ENCODE assay signal across 8 mouse cellular contexts in genomic region chr12:112588426-112589256, GRCm38 (mm10). TPM values are rescaled to one million over a fixed set of nuclear protein-coding genes. Genes with fewer than 3 reads are reported as not detected.
DNase-seq lines count a peak whose midpoint lies in the region; ATAC-seq lines count a peak whose summit lies in the region.

TSS of gene Inf2 (plus strand) at chr12:112588784.

- H3K27ac ChIP-seq in forebrain, embryonic 13.5 days: no peak within 1 kb of the TSS
- H3K27ac ChIP-seq in heart, embryonic 16.5 days (ENCODE audit: low read length): no peak within 1 kb of the TSS
- H3K27ac ChIP-seq in liver, embryonic 12.5 days: peak within 1 kb of the TSS; percentile 69
- no peak within 1 kb of the TSS; the same call in 1 of the 2 replicates for H3K27ac ChIP-seq in stomach, embryonic 14.5 days (ENCODE audit: low read length)

- peak; percentile 83 for DNase-seq in brain, adult 2 months (ENCODE audit: low read depth, low spot score)
- peak; percentile 79 to 90 for DNase-seq in kidney, postnatal 25 days
- DNase-seq in naive thymus-derived CD4-positive, alpha-beta T cell, adult 2 months (ENCODE audit: low read depth): peak; percentile 74

- H3K27me3 ChIP-seq in forebrain, embryonic 13.5 days: peaks cover 38% of the 10 kb centered on the region
- 0 out of 2 replicates have a peak, but pooled peaks cover 2% of the 10 kb centered on the region for H3K27me3 ChIP-seq in heart, embryonic 16.5 days (ENCODE audit: control insufficient read depth, insufficient read depth, low read length)
- peaks cover 43% of the 10 kb centered on the region for H3K27me3 ChIP-seq in liver, embryonic 12.5 days (replicated peaks)
- no peaks in the 10 kb centered on the region for H3K27me3 ChIP-seq in stomach, embryonic 14.5 days (ENCODE audit: control insufficient read depth, insufficient read depth, low read length)

- peak; percentile 77 for ATAC-seq in CD4-positive, CD25-positive, alpha-beta regulatory T cell, adult 4 months
- ATAC-seq in forebrain, embryonic 13.5 days: peak; percentile 87
- ATAC-seq in heart, embryonic 16.5 days (replicated peaks; ENCODE audit: extremely low read depth, insufficient read depth, low FRiP score): peak; percentile 87
- ATAC-seq in liver, embryonic 12.5 days: peak; percentile 84
- ATAC-seq in stomach, embryonic 14.5 days (ENCODE audit: insufficient number of reproducible peaks, insufficient read depth, low FRiP score, low read depth): peak; percentile 88

- H3K36me3 ChIP-seq in forebrain, embryonic 13.5 days (ENCODE audit: poor library complexity, severe bottlenecking): no peaks in the 10 kb centered on the region
- H3K36me3 ChIP-seq in heart, embryonic 16.5 days (ENCODE audit: control insufficient read depth, insufficient read depth): no peaks in the 10 kb centered on the region
- no peaks in the 10 kb centered on the region for H3K36me3 ChIP-seq in liver, embryonic 12.5 days
- no peaks in the 10 kb centered on the region for H3K36me3 ChIP-seq in stomach, embryonic 14.5 days (ENCODE audit: control insufficient read depth, insufficient read depth, low read length)

- H3K9ac ChIP-seq in forebrain, embryonic 13.5 days: peak within 1 kb of the TSS; percentile 68
- peak within 1 kb of the TSS; percentile 58 for H3K9ac ChIP-seq in heart, embryonic 16.5 days (ENCODE audit: low read length)
- peak within 1 kb of the TSS; percentile 60 for H3K9ac ChIP-seq in liver, embryonic 12.5 days
- H3K9ac ChIP-seq in stomach, embryonic 14.5 days (replicated peaks; ENCODE audit: low read depth, low read length): peak within 1 kb of the TSS; percentile 48

- under 1% methylated on average over 44 of the region's 60 CpGs for WGBS in forebrain, embryonic 13.5 days
- WGBS in heart, embryonic 16.5 days: under 1% methylated on average over 53 of the region's 60 CpGs
- 1% methylated on average over 57 of the region's 60 CpGs for WGBS in liver, embryonic 12.5 days (ENCODE audit: insufficient replicate concordance)
- WGBS in stomach, embryonic 14.5 days: under 1% methylated on average over 44 of the region's 60 CpGs

- H3K4me2 ChIP-seq in forebrain, embryonic 13.5 days: peak within 1 kb of the TSS; percentile 89
- peak within 1 kb of the TSS; percentile 67 for H3K4me2 ChIP-seq in heart, embryonic 16.5 days (ENCODE audit: low read depth, low read length)
- H3K4me2 ChIP-seq in liver, embryonic 12.5 days: peak within 1 kb of the TSS; percentile 79
- peak within 1 kb of the TSS; percentile 84 for H3K4me2 ChIP-seq in stomach, embryonic 14.5 days (replicated peaks; ENCODE audit: low read depth, low read length)

- peaks cover 26% of the 10 kb centered on the region for H3K4me1 ChIP-seq in forebrain, embryonic 13.5 days
- peaks cover 25% of the 10 kb centered on the region for H3K4me1 ChIP-seq in heart, embryonic 16.5 days (ENCODE audit: control insufficient read depth, insufficient read depth, low read length)
- peaks cover 66% of the 10 kb centered on the region for H3K4me1 ChIP-seq in liver, embryonic 12.5 days
- H3K4me1 ChIP-seq in stomach, embryonic 14.5 days (ENCODE audit: control insufficient read depth, insufficient read depth, low read length): peaks cover 18% of the 10 kb centered on the region; the same call in 1 of the 2 replicates

- no peaks in the 10 kb centered on the region for H3K9me3 ChIP-seq in forebrain, embryonic 13.5 days (replicated peaks)
- no peaks in the 10 kb centered on the region for H3K9me3 ChIP-seq in heart, embryonic 16.5 days (replicated peaks; ENCODE audit: control insufficient read depth, low read length)
- no peaks in the 10 kb centered on the region for H3K9me3 ChIP-seq in liver, embryonic 12.5 days (replicated peaks)
- no peaks in the 10 kb centered on the region for H3K9me3 ChIP-seq in stomach, embryonic 14.5 days (ENCODE audit: control insufficient read depth, low read depth, low read length)

- H3K4me3 ChIP-seq in forebrain, embryonic 13.5 days: peak within 1 kb of the TSS; percentile 48
- peak within 1 kb of the TSS; percentile 52 for H3K4me3 ChIP-seq in heart, embryonic 16.5 days (ENCODE audit: low read length)
- peak within 1 kb of the TSS; percentile 59 for H3K4me3 ChIP-seq in liver, embryonic 12.5 days
- H3K4me3 ChIP-seq in stomach, embryonic 14.5 days (ENCODE audit: low read depth, low read length): peak within 1 kb of the TSS; percentile 55

RNA-seq across cellular contexts. Expression of gene Inf2, which starts in this region (rescaled TPM):
- polyA plus RNA-seq in CD4-positive, CD25-positive, alpha-beta regulatory T cell, adult 4 months (2017; shearing (Covaris generic)): 10 to 100 TPM in 1 of 2 experiments, 1 to 10 TPM in 1; 9.1 to 12.2 TPM
- polyA plus RNA-seq in forebrain, embryonic 13.5 days (2015; fragmentation: Nextera tagmentation; extraction: Ambion mirVana): 2.4 and 2.6 TPM in 2 replicates
- polyA plus RNA-seq in heart, embryonic 16.5 days (2015; fragmentation: Nextera tagmentation; extraction: Ambion mirVana): 3.0 and 3.6 TPM in 2 replicates
- 2.2 and 2.7 TPM in 2 replicates for polyA plus RNA-seq in liver, embryonic 12.5 days (2016; fragmentation: Nextera tagmentation; extraction: Ambion mirVana)
- polyA plus RNA-seq in stomach, embryonic 14.5 days (2014; fragmentation: Nextera tagmentation; extraction: Ambion mirVana): 4.4 and 5.0 TPM in 2 replicates
